Mouse (Mus musculus) thymus, adult 2 months (tissue): ENCODE data around the gene Ifng.

Source experiments
- CTCF ChIP-seq: fragments of 200-500 bp; IDR thresholded peaks from 2 replicates; pipeline ENCODE4 v1.5.1; 2012; ENCODE audit warnings: mild to moderate bottlenecking, control low read depth, low read length, moderate library complexity, borderline replicate concordance; ENCODE audit not compliant: control insufficient read depth, poor library complexity, insufficient read depth; ENCODE audit errors: extremely low read depth
- POLR2A ChIP-seq: fragments of 200-500 bp; IDR thresholded peaks from 2 replicates; pipeline ENCODE4 v1.6.1; 2012; ENCODE audit warnings: mild to moderate bottlenecking, low read length, control low read depth, moderate library complexity; ENCODE audit not compliant: control insufficient read depth, poor library complexity, insufficient read depth; ENCODE audit errors: extremely low read depth

DNA sequence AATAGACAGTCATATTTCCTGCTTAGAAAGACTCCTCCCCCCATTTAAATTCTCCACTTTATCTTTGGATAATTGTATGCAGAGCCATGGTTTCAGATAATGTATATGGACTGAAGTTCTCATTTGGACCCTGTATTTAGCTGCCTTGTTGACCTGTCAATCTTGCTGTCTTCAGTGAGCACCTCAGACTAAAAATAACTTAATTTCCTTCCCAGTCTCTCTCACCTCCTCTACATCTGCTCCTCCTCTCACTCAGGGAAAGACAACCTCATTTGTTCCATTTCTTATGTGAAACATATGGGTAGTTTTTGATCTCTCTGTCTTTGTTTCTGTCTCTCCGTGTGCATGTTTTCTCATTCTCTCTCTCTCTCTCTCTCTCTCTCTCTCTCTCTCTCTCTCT, 53.3 kb downstream of the Ifng start:
- TF ChIP-seq CTCF (no peak), POLR2A (no peak)
